ENCODE assay signal across 8 mouse cellular contexts in the genomic region with DNA sequence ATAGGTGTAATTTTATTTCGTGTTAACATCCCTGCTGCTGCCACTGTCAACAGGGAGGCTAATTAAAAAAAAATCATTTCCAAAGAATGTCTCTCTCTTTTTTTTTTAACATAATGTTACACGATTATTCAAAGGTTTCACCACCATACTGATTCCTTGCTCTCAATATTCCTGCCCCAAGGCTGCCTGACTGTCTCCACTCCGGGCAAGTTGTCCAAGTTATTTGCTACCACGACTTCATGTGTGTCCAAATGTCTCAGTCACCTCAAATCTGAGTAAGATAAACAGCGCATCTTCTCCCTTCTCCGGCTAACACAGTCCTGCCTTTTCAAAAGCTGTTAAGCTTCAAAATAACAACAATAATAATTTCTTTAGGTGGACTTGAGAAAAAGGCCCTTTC.
DNase-seq lines count a peak whose midpoint lies in the region; ATAC-seq and TF ChIP-seq lines count a peak whose summit lies in the region.

No protein-coding gene starts in this region.

- peak overlapping the region; percentile 89 for H3K4me2 ChIP-seq in neural tube, embryonic 11.5 days (ENCODE audit: low read depth)
- H3K4me2 ChIP-seq in limb, embryonic 11.5 days (ENCODE audit: low read depth, severe bottlenecking) = peak overlapping the region; percentile 79
- H3K4me2 ChIP-seq in stomach, postnatal 0 days (replicated peaks; ENCODE audit: low read depth) = peak overlapping the region; percentile 85

- H3K4me1 ChIP-seq in cerebellum, adult 2 months (ENCODE audit: control insufficient read depth, insufficient read depth, low read length) = no peaks in the 10 kb centered on the region
- peaks cover 5% of the 10 kb centered on the region; the same call in 1 of the 2 replicates for H3K4me1 ChIP-seq in neural tube, embryonic 11.5 days (ENCODE audit: control insufficient read depth, insufficient read depth, low read length)
- peaks cover 18% of the 10 kb centered on the region for H3K4me1 ChIP-seq in limb, embryonic 11.5 days (ENCODE audit: control insufficient read depth, insufficient read depth, low read length)
- H3K4me1 ChIP-seq in stomach, postnatal 0 days (replicated peaks; ENCODE audit: control insufficient read depth, insufficient read depth) = no peaks in the 10 kb centered on the region

- ATAC-seq in neural tube, embryonic 11.5 days (ENCODE audit: insufficient read depth, low FRiP score, low TSS enrichment) = no peak
- ATAC-seq in limb, embryonic 11.5 days (ENCODE audit: insufficient number of reproducible peaks, low FRiP score, low TSS enrichment, low read depth) = no peak
- ATAC-seq in stomach, postnatal 0 days (ENCODE audit: low FRiP score, low TSS enrichment) = no peak

- 19% methylated on average over 6 of the region's 6 CpGs for WGBS in cerebellum, adult 2 months
- whole genome bisulfite sequencing in neural tube, embryonic 11.5 days = 3% methylated on average over 6 of the region's 6 CpGs
- 2% methylated on average over 6 of the region's 6 CpGs for WGBS in limb, embryonic 11.5 days
- 20% methylated on average over 6 of the region's 6 CpGs for WGBS in stomach, postnatal 0 days

- peak; percentile 11 to 13 for DNase-seq in cerebellum, postnatal 10 days
- no peak for DNase-seq in cerebellum, adult 2 months
- DNase-seq in neural tube, embryonic 11.5 days (ENCODE audit: low spot score) = no peak
- DNase-seq in neural tube, embryonic 10.5 days (ENCODE audit: extremely low spot score, low spot score) = no peak
- DNase-seq in limb, embryonic 11.5 days (ENCODE audit: low spot score) = peak; percentile 53
- no peak for DNase-seq in stomach, postnatal 0 days (ENCODE audit: low spot score)
- DNase-seq in adipocyte (ENCODE audit: low spot score) = no peak
- DNase-seq in left cerebral cortex, adult 18-20 months (ENCODE audit: low spot score in 2 of 2) = no peak

- TF ChIP-seq POLR2A in cerebellum, adult 2 months (IDR thresholded peaks at IDR 0.05; ENCODE audit: borderline replicate concordance, insufficient read depth, low read length) = no peak

- peaks cover 2% of the 10 kb centered on the region; the same call in 1 of the 2 replicates for H3K27me3 ChIP-seq in cerebellum, adult 2 months (ENCODE audit: control insufficient read depth, insufficient read depth, low read length)
- H3K27me3 ChIP-seq in neural tube, embryonic 11.5 days (ENCODE audit: control insufficient read depth, insufficient read depth, low read length) = no peaks in the 10 kb centered on the region
- H3K27me3 ChIP-seq in limb, embryonic 11.5 days (ENCODE audit: control insufficient read depth, insufficient read depth, low read length) = no peaks in the 10 kb centered on the region
- H3K27me3 ChIP-seq in stomach, postnatal 0 days (ENCODE audit: control insufficient read depth, insufficient read depth, low read length) = no peaks in the 10 kb centered on the region

- TF ChIP-seq CTCF in cerebellum, adult 2 months (IDR thresholded peaks at IDR 0.05; ENCODE audit: borderline replicate concordance, insufficient read depth, low read depth, low read length) = no peak
- no peak for TF ChIP-seq CTCF in stomach, postnatal 0 days (IDR thresholded peaks at IDR 0.05; ENCODE audit: low read depth)

- H3K36me3 ChIP-seq in neural tube, embryonic 11.5 days (ENCODE audit: control insufficient read depth, insufficient read depth, low read length) = no peaks in the 10 kb centered on the region
- H3K36me3 ChIP-seq in limb, embryonic 11.5 days (ENCODE audit: control insufficient read depth, insufficient read depth, low read length) = no peaks in the 10 kb centered on the region
- no peaks in the 10 kb centered on the region for H3K36me3 ChIP-seq in stomach, postnatal 0 days (ENCODE audit: control insufficient read depth, insufficient read depth, low read length)

- peak overlapping the region; percentile 12; the same call in 1 of the 2 replicates for H3K9ac ChIP-seq in neural tube, embryonic 11.5 days (ENCODE audit: low read length)
- peak overlapping the region; percentile 100 for H3K9ac ChIP-seq in limb, embryonic 11.5 days (ENCODE audit: low read length)
- peak overlapping the region; percentile 94 for H3K9ac ChIP-seq in stomach, postnatal 0 days (ENCODE audit: low read length)

- no peak for TF ChIP-seq EP300 in stomach, postnatal 0 days (optimal IDR thresholded peaks at IDR 0.05)

- H3K9me3 ChIP-seq in neural tube, embryonic 11.5 days (ENCODE audit: control insufficient read depth, low read length) = no peaks in the 10 kb centered on the region
- no peaks in the 10 kb centered on the region for H3K9me3 ChIP-seq in limb, embryonic 11.5 days (ENCODE audit: control insufficient read depth, low read length)
- no peaks in the 10 kb centered on the region for H3K9me3 ChIP-seq in stomach, postnatal 0 days (ENCODE audit: control insufficient read depth, low read length)

- H3K4me3 ChIP-seq in cerebellum, adult 2 months (replicated peaks; ENCODE audit: insufficient read depth, low read depth, low read length) = no peak overlapping the region
- H3K4me3 ChIP-seq in neural tube, embryonic 11.5 days (ENCODE audit: low read depth, low read length) = peak overlapping the region; percentile 57
- peak overlapping the region; percentile 95 for H3K4me3 ChIP-seq in limb, embryonic 11.5 days (ENCODE audit: low read depth, low read length)
- peak overlapping the region; percentile 72 for H3K4me3 ChIP-seq in stomach, postnatal 0 days (ENCODE audit: low read depth, low read length)

- H3K27ac ChIP-seq in cerebellum, adult 2 months (ENCODE audit: insufficient read depth, low read length) = no peak overlapping the region
- H3K27ac ChIP-seq in neural tube, embryonic 11.5 days (ENCODE audit: low read depth, low read length) = no peak overlapping the region
- peak overlapping the region; percentile 100 for H3K27ac ChIP-seq in limb, embryonic 11.5 days (replicated peaks; ENCODE audit: low read depth, low read length)
- peak overlapping the region; percentile 96 for H3K27ac ChIP-seq in stomach, postnatal 0 days (replicated peaks)

Comparison
In these comparisons a context has a peak if more than half of its experiments do, and no peak if none do; other contexts are left out.
1. DNase-seq: peak in cerebellum, postnatal 10 days (2 of 2) and limb, embryonic 11.5 days (single experiment); none in cerebellum, adult 2 months (0 of 2), neural tube, embryonic 11.5 days (single experiment), neural tube, embryonic 10.5 days (single experiment), stomach, postnatal 0 days (single experiment), adipocyte (single experiment) and left cerebral cortex, adult 18-20 months (0 of 2).
2. H3K27ac ChIP-seq: peak in limb, embryonic 11.5 days (single experiment) and stomach, postnatal 0 days (single experiment); none in cerebellum, adult 2 months (single experiment) and neural tube, embryonic 11.5 days (single experiment).
3. H3K9ac ChIP-seq: peak in every context shown above with its lines; median percentile 100 in limb, embryonic 11.5 days; 94 in stomach, postnatal 0 days; 12 in neural tube, embryonic 11.5 days.
4. Peak in every context shown above with its lines, with median percentiles within 50 percentile points of each other: H3K4me2 ChIP-seq.